Mouse (Mus musculus) neural tube, embryonic 11.5 days (tissue): Measurements from ENCODE around the gene Rnf166. TPM values are rescaled to one million over a fixed set of nuclear protein-coding genes. Genes with fewer than 3 reads are reported as not detected.
A peak's percentile ranks its signal among the peaks of the same experiment; 100 is the strongest.

Experiments used
- ATAC-seq: fragments of 200-750 bp; cut with Nextera tagmentation; 2 replicates; pipeline ENCODE4 v1.8.0; 2017; ENCODE audit warnings: moderate number of reproducible peaks, mild to moderate bottlenecking, moderate TSS enrichment, moderate library complexity; ENCODE audit not compliant: insufficient read depth, low FRiP score, low TSS enrichment
- DNase-seq: peaks from one replicate; pipeline ENCODE4 v3.0.0-alpha.2; 2015; ENCODE audit warnings: low spot score
- H3K27ac ChIP-seq: fragments of 300-500 bp; sonication (generic); 2 replicates; pipeline ENCODE4 v1.5.1; 2014; ENCODE audit warnings: low read depth, mild to moderate bottlenecking, low read length
- H3K27me3 ChIP-seq: fragments of 300-500 bp; sonication (generic); 2 replicates; pipeline ENCODE4 v1.6.1; 2014; ENCODE audit warnings: mild to moderate bottlenecking, low read length, mixed read lengths; ENCODE audit not compliant: control insufficient read depth, insufficient read depth
- H3K36me3 ChIP-seq: fragments of 300-500 bp; sonication (generic); 2 replicates; pipeline ENCODE4 v1.6.1; 2014; ENCODE audit warnings: mild to moderate bottlenecking, low read length, moderate library complexity, mixed read lengths; ENCODE audit not compliant: control insufficient read depth, insufficient read depth
- H3K4me1 ChIP-seq: fragments of 300-500 bp; sonication (generic); 2 replicates; pipeline ENCODE4 v1.6.1; 2014; ENCODE audit warnings: low read length, mixed read lengths; ENCODE audit not compliant: control insufficient read depth, insufficient read depth
- H3K4me2 ChIP-seq: fragments of 300-500 bp; sonication (generic); 2 replicates; pipeline ENCODE4 v1.6.1; 2014; ENCODE audit warnings: low read depth, mild to moderate bottlenecking, moderate library complexity
- H3K4me3 ChIP-seq: fragments of 300-500 bp; sonication (generic); 2 replicates; pipeline ENCODE4 v1.5.1; 2014; ENCODE audit warnings: low read depth, low read length
- H3K9ac ChIP-seq: fragments of 300-500 bp; sonication (generic); 2 replicates; pipeline ENCODE4 v1.6.1; 2014; ENCODE audit warnings: mild to moderate bottlenecking, low read length
- H3K9me3 ChIP-seq: fragments of 300-500 bp; sonication (generic); 2 replicates; pipeline ENCODE4 v1.6.1; 2016; ENCODE audit warnings: low read length; ENCODE audit not compliant: control insufficient read depth
- WGBS: fragments of 180-500 bp; shearing (Covaris S2); extraction: QIAGEN DNeasy Blood & Tissue Kit; methylation state at CpG from one replicate; pipeline ENCODE4 v1.1.7; 2014; 5-methylcytosine and 5-hydroxymethylcytosine counted together
- polyA plus RNA-seq: library from polyadenylated mRNA; unstranded; fragments of >200 nt; fragmentation: Nextera tagmentation; extraction: Ambion mirVana; gene quantifications from 2 replicates; pipeline ENCODE4 v1.2.1, GENCODE M21; 2014

Rnf166 gene
- polyA plus RNA-seq, 1 experiment from 2014 or later = 30.1 TPM

GRCm38 (mm10) chr8:122474951-122475560, 808 bp downstream of the Rnf166 start:
- H3K4me3 ChIP-seq = peak overlapping the region; percentile 89
- DNase-seq (no peak), ATAC-seq (no peak)
- peaks cover 11% of the 10 kb centered on the region for H3K4me1 ChIP-seq
- peak overlapping the region; percentile 89 for H3K9ac ChIP-seq
- H3K27me3 ChIP-seq = no peaks in the 10 kb centered on the region
- no peak overlapping the region for H3K27ac ChIP-seq
- WGBS = 22% methylated on average over 16 of the region's 16 CpGs
- no peaks in the 10 kb centered on the region for H3K9me3 ChIP-seq
- H3K4me2 ChIP-seq = peak overlapping the region; percentile 94
- H3K36me3 ChIP-seq = peaks cover 10% of the 10 kb centered on the region

GRCm38 (mm10) chr8:122473911-122474421, 1.9 kb downstream of the Rnf166 start:
- DNase-seq (no peak), ATAC-seq (no peak)
- H3K27me3 ChIP-seq = no peaks in the 10 kb centered on the region
- H3K4me2 ChIP-seq = no peak overlapping the region
- no peak overlapping the region for H3K27ac ChIP-seq
- no peaks in the 10 kb centered on the region for H3K9me3 ChIP-seq
- WGBS = 90% methylated on average over 8 of the region's 8 CpGs
- H3K36me3 ChIP-seq = peaks cover 4% of the 10 kb centered on the region
- peaks cover 11% of the 10 kb centered on the region for H3K4me1 ChIP-seq
- no peak overlapping the region for H3K9ac ChIP-seq
- no peak overlapping the region for H3K4me3 ChIP-seq

- Histone ChIP-seq H3K36me3 (peaks cover 2% of the 10 kb centered on the region), H3K4me1 (peaks cover 7% of the 10 kb centered on the region; the same call in 1 of the 2 replicates), H3K9me3 (no peaks in the 10 kb centered on the region), H3K27me3 (no peaks in the 10 kb centered on the region), H3K27ac (no peak overlapping the region), H3K4me3 (no peak overlapping the region), H3K9ac (no peak overlapping the region), H3K4me2 (no peak overlapping the region)
- ATAC-seq (no peak), DNase-seq (no peak)
- WGBS = 76% methylated on average over 5 of the region's 5 CpGs
These were observed 5.2 kb downstream of the Rnf166 start for GRCm38 (mm10) chr8:122470691-122471090.

GRCm38 (mm10) chr8:122469965-122470364, 5.9 kb downstream of the Rnf166 start:
- WGBS = 87% methylated on average over 10 of the region's 10 CpGs
- H3K36me3 ChIP-seq = peaks cover 2% of the 10 kb centered on the region
- no peak overlapping the region for H3K4me2 ChIP-seq

GRCm38 (mm10) chr8:122469407-122469806, 6.5 kb downstream of the Rnf166 start:
- no peaks in the 10 kb centered on the region for H3K9me3 ChIP-seq
- H3K4me1 ChIP-seq = no peaks in the 10 kb centered on the region
- H3K27me3 ChIP-seq = no peaks in the 10 kb centered on the region
- DNase-seq = no peak
- H3K4me3 ChIP-seq = no peak overlapping the region
- H3K27ac ChIP-seq = no peak overlapping the region
- no peak overlapping the region for H3K4me2 ChIP-seq
- H3K9ac ChIP-seq = no peak overlapping the region
- peaks cover 2% of the 10 kb centered on the region for H3K36me3 ChIP-seq
- no peak for ATAC-seq
- 84% methylated on average over 6 of the region's 6 CpGs for WGBS

More at GRCm38 (mm10) chr8:122469965-122470364, 5.9 kb downstream of the Rnf166 start:
- H3K9ac ChIP-seq = no peak overlapping the region
- no peak overlapping the region for H3K4me3 ChIP-seq
- H3K27ac ChIP-seq = no peak overlapping the region
- peaks cover 3% of the 10 kb centered on the region; the same call in 1 of the 2 replicates for H3K4me1 ChIP-seq
- DNase-seq (no peak), ATAC-seq (no peak)
- no peaks in the 10 kb centered on the region for H3K27me3 ChIP-seq
- no peaks in the 10 kb centered on the region for H3K9me3 ChIP-seq

GRCm38 (mm10) chr8:122467816-122468215, 8.0 kb downstream of the Rnf166 start:
- Histone ChIP-seq H3K4me3 (no peak overlapping the region), H3K4me2 (no peak overlapping the region), H3K27me3 (no peaks in the 10 kb centered on the region), H3K9ac (no peak overlapping the region), H3K27ac (no peak overlapping the region), H3K9me3 (no peaks in the 10 kb centered on the region), H3K36me3 (peaks cover 2% of the 10 kb centered on the region), H3K4me1 (no peaks in the 10 kb centered on the region)
- WGBS = 92% methylated on average over 13 of the region's 13 CpGs
- DNase-seq (no peak), ATAC-seq (no peak)

- Histone ChIP-seq H3K4me1 (peaks cover 12% of the 10 kb centered on the region; the same call in 1 of the 2 replicates), H3K9ac (no peak overlapping the region), H3K9me3 (no peaks in the 10 kb centered on the region), H3K27me3 (peaks cover 18% of the 10 kb centered on the region), H3K4me2 (no peak overlapping the region), H3K36me3 (peaks cover 2% of the 10 kb centered on the region), H3K4me3 (no peak overlapping the region), H3K27ac (no peak overlapping the region)
- WGBS = 75% methylated on average over 7 of the region's 7 CpGs
- ATAC-seq (no peak), DNase-seq (no peak)
These were observed 10.9 kb downstream of the Rnf166 start for GRCm38 (mm10) chr8:122464985-122465384.

GRCm38 (mm10) chr8:122463651-122464640, 11.9 kb downstream of the Rnf166 start:
- Histone ChIP-seq H3K4me3 (no peak overlapping the region), H3K27me3 (peaks cover 26% of the 10 kb centered on the region), H3K4me2 (no peak overlapping the region), H3K4me1 (peaks cover 12% of the 10 kb centered on the region; the same call in 1 of the 2 replicates), H3K9ac (no peak overlapping the region), H3K36me3 (peaks cover 2% of the 10 kb centered on the region), H3K27ac (no peak overlapping the region), H3K9me3 (no peaks in the 10 kb centered on the region)
- ATAC-seq (no peak), DNase-seq (no peak)
- 70% methylated on average over 12 of the region's 12 CpGs for whole genome bisulfite sequencing
